Mouse (Mus musculus) cerebellum, adult 2 months (tissue): Measurements from ENCODE around the gene Rgl1. TPM values are rescaled to one million over a fixed set of nuclear protein-coding genes. Genes with fewer than 3 reads are reported as not detected.

ENCODE experiments used
- DNase-seq, 2 experiments: peaks; one replicate each; pipeline ENCODE4 v3.0.0; 2021
- H3K27ac ChIP-seq: fragments of 200-500 bp; 2 replicates; pipeline ENCODE4 v1.5.1; 2012; ENCODE audit warnings: low read length, control low read depth, inconsistent platforms; ENCODE audit not compliant: insufficient read depth
- H3K27me3 ChIP-seq: fragments of 200-500 bp; 2 replicates; pipeline ENCODE4 v1.6.1; 2012; ENCODE audit warnings: inconsistent platforms, mild to moderate bottlenecking, low read length, moderate library complexity; ENCODE audit not compliant: control insufficient read depth, insufficient read depth
- H3K4me1 ChIP-seq: fragments of 200-500 bp; 2 replicates; pipeline ENCODE4 v1.6.1; 2011; ENCODE audit warnings: low read length; ENCODE audit not compliant: control insufficient read depth, insufficient read depth
- H3K4me3 ChIP-seq: fragments of 200-500 bp; replicated peaks from 2 replicates; pipeline ENCODE3; 2011; ENCODE audit warnings: mild to moderate bottlenecking, low read depth, low read length, control low read depth; ENCODE audit not compliant: insufficient read depth
- CTCF ChIP-seq: fragments of 200-500 bp; IDR thresholded peaks from 2 replicates; pipeline ENCODE4 v1.5.1; 2011; ENCODE audit warnings: low read depth, mild to moderate bottlenecking, control low read depth, low read length, moderate library complexity, borderline replicate concordance; ENCODE audit not compliant: insufficient read depth
- POLR2A ChIP-seq: fragments of 200-500 bp; IDR thresholded peaks from 2 replicates; pipeline ENCODE4 v1.6.1; 2011; ENCODE audit warnings: low read length, control low read depth, borderline replicate concordance; ENCODE audit not compliant: insufficient read depth
- WGBS: fragments of 180-500 bp; shearing (Covaris S2); methylation state at CpG from one replicate; pipeline ENCODE4 v1.1.7; 2018; 5-methylcytosine and 5-hydroxymethylcytosine counted together
- polyA plus RNA-seq: library from polyadenylated mRNA; depleted of rRNA; stranded (reverse); fragments of >200 nt; gene quantifications from 2 replicates; pipeline ENCODE4 v1.2.3, GENCODE M21; 2012

Rgl1 gene
- polyA plus RNA-seq, 1 experiment = 24.4 TPM

GRCm38 (mm10) chr1:152556576-152557281 lies 209.4 kb downstream of the Rgl1 start:
- WGBS = 16% methylated on average over 14 of the region's 14 CpGs
- TF ChIP-seq CTCF (no peak), POLR2A (no peak)
- Histone ChIP-seq H3K27ac (no peak overlapping the region), H3K4me3 (no peak overlapping the region), H3K27me3 (no peaks in the 10 kb centered on the region; the same call in 1 of the 2 replicates), H3K4me1 (no peaks in the 10 kb centered on the region)
- DNase-seq = peak in 1 of 2 experiments; percentile 4

- H3K4me3 ChIP-seq = no peak overlapping the region
- DNase-seq = peak in 1 of 2 experiments; percentile 22
- H3K27ac ChIP-seq = no peak overlapping the region
- TF ChIP-seq CTCF (no peak), POLR2A (no peak)
- H3K27me3 ChIP-seq = no peaks in the 10 kb centered on the region; the same call in 1 of the 2 replicates
- H3K4me1 ChIP-seq = no peaks in the 10 kb centered on the region
- WGBS = 28% methylated on average over 7 of the region's 7 CpGs
These were observed 210.1 kb downstream of the Rgl1 start for GRCm38 (mm10) chr1:152555944-152556573.

- no peak overlapping the region for H3K27ac ChIP-seq
- H3K27me3 ChIP-seq = no peaks in the 10 kb centered on the region; the same call in 1 of the 2 replicates
- no peak for DNase-seq
- WGBS = 85% methylated on average over 15 of the region's 15 CpGs
- TF ChIP-seq CTCF (no peak), POLR2A (no peak)
- no peak overlapping the region for H3K4me3 ChIP-seq
- H3K4me1 ChIP-seq = no peaks in the 10 kb centered on the region
These were observed 212.1 kb downstream of the Rgl1 start for GRCm38 (mm10) chr1:152553912-152554547.

GRCm38 (mm10) chr1:152550973-152551372 lies 215.2 kb downstream of the Rgl1 start:
- WGBS = 85% methylated on average over 3 of the region's 3 CpGs
- DNase-seq = no peak
- Histone ChIP-seq H3K4me3 (no peak overlapping the region), H3K4me1 (no peaks in the 10 kb centered on the region), H3K27me3 (no peaks in the 10 kb centered on the region), H3K27ac (no peak overlapping the region)
- TF ChIP-seq CTCF = no peak
- no peak for TF ChIP-seq POLR2A

- no peak overlapping the region for H3K4me3 ChIP-seq
- 83% methylated on average over 2 of the region's 2 CpGs for WGBS
- H3K27ac ChIP-seq = no peak overlapping the region
- DNase-seq = no peak
- no peaks in the 10 kb centered on the region for H3K27me3 ChIP-seq
- TF ChIP-seq POLR2A (no peak), CTCF (no peak)
- no peaks in the 10 kb centered on the region for H3K4me1 ChIP-seq
These were observed 215.6 kb downstream of the Rgl1 start for GRCm38 (mm10) chr1:152550544-152550943.

GRCm38 (mm10) chr1:152549061-152549738 lies 217.0 kb downstream of the Rgl1 start:
- 91% methylated on average over 13 of the region's 13 CpGs for WGBS
- Histone ChIP-seq H3K27ac (no peak overlapping the region), H3K4me1 (no peaks in the 10 kb centered on the region), H3K27me3 (no peaks in the 10 kb centered on the region), H3K4me3 (no peak overlapping the region)
- no peak for DNase-seq
- no peak for TF ChIP-seq POLR2A
- TF ChIP-seq CTCF = no peak

- WGBS = 94% methylated on average over 2 of the region's 2 CpGs
- DNase-seq = no peak
- no peaks in the 10 kb centered on the region for H3K4me1 ChIP-seq
- no peak overlapping the region for H3K4me3 ChIP-seq
- TF ChIP-seq POLR2A (no peak), CTCF (no peak)
- H3K27me3 ChIP-seq = no peaks in the 10 kb centered on the region
- no peak overlapping the region for H3K27ac ChIP-seq
These were observed 222.5 kb downstream of the Rgl1 start for GRCm38 (mm10) chr1:152543449-152544159.

- Histone ChIP-seq H3K4me3 (no peak overlapping the region), H3K27me3 (no peaks in the 10 kb centered on the region), H3K27ac (no peak overlapping the region), H3K4me1 (no peaks in the 10 kb centered on the region)
- no peak for DNase-seq
- WGBS = 91% methylated on average over 6 of the region's 6 CpGs
- TF ChIP-seq CTCF (no peak), POLR2A (no peak)
These were observed 223.3 kb downstream of the Rgl1 start for GRCm38 (mm10) chr1:152542747-152543378.
